Mouse (Mus musculus): Measurements from ENCODE around the gene Smyd1.

Smyd1 gene

DNA sequence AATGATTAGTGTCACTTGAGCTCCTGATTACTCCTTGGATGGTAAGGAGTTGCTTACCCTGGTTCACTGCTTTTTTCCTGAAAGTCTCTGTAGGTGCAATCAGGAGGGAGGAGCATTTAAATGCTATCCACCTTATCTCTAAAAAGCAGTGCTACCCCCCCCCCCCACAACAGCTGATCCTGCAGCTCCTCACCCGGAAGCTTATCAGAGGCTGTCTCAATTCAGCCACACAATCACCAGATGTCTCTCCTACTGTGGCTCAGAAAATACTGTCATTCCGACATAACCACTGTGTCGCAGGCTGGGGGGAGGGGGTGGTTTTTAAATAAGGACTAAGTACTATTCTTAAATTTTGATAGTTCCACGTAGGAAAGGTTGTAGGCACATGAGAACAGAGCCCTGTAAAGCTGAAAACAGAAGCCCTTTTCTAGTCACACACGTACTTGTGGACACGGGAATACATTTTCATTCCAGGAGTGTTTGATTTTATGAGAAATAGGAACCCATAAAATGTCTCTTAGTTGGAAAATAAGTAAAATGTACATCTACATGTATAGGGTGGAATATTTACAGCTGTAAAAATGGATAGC lies 61.9 kb downstream of the Smyd1 start:
- no peak for DNase-seq (ENCODE audit: low spot score in 2 of 2)

DNA sequence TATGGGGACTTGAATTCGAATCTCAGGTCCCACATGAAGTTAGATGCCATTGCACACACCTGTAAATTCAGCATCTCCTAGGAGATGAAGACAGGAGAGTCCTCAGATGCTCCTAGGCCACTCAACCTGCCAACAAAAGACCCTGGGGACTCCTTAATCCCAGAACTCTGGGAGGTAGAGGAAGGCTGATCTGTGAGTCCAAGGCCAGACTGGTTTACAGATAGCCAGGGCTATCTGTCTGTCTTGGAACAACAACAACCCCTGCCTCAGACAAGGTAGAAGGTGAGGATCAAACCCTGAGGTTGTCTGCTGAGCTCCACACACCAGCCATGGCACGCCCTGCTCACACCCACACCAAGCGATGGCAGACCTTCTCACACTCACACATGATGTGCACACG lies 62.9 kb downstream of the Smyd1 start:
- no peak for DNase-seq (ENCODE audit: low spot score in 2 of 2)

DNA sequence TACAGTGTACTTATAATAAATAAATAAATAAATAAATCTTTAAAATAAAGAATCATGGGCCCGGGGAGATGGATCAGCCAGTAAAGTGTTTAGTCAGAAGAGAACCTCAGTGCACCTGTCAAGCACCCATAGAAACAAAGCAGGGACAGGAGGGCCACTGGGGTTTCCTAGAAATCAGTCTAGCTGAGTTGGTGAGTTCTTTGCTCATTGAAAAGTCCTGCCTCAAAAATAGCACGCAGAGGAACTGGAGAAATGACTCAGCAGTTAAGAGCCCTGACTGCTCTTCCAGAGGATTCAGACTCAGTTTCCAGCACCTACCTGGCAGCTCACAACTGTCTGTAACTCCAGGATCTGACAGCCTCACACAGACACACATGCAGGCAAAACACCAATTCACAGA lies 63.5 kb downstream of the Smyd1 start:
- no peak for DNase-seq (ENCODE audit: low spot score in 2 of 2)

DNA sequence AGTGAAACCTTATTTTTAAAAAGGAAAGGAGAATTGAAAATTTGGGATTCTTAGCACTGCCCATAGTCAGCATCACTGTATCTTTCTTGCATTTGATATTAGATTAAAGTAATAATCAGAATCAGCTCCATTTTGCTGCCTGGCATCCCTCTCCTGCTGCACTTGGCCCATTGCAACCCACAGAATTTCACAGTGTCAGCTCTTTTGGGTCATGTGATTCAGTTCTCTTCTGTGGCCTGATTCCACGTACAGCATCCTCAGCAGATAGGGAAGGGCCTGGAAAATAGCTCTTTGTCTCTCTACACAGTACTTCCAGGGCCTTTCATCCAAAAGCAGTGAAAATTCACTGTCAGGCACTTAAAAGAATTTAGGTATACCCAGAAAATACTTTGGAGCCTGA lies 64.7 kb downstream of the Smyd1 start:
- DNase-seq (ENCODE audit: low spot score in 2 of 2) = no peak

DNA sequence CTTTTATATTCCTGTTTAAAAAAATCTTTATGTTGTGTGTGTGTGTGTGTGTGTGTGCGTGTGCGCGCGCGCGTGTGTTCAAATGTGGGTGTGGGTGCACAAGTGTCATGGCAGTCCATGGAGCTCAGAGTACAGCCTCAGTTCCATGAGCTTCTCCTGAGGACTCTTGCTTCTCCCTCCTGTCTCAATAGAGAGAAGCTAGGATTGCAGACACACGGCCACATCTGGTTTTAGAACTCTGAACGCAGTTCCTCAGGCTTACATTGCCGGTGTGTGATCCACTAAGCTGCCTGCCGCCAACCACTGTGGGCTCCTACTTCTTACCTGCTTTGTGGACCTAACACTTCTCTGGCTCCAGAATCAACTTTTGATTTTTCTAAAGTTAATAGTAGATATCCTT lies 65.9 kb downstream of the Smyd1 start:
- DNase-seq (ENCODE audit: low spot score in 2 of 2) = no peak

DNA sequence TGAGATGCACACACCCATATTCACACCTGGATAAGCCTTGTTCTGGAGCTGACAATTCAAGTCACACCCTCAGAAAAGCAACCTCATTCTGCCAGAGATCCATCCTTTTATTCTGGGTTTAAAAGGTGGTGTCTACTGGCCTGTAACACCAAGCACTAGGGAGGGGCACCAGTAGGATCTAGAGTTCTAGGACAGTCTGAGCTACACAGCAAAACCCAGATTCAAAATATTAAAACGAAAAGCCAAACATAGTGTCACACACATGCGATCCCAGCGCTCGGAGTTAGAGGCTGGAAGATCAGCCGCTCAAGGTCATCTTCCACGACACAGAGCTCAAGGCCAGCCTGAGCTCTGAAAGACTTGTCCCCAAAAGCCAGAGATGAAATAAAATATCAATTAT lies 67.6 kb downstream of the Smyd1 start:
- no peak for DNase-seq (ENCODE audit: low spot score in 2 of 2)

DNA sequence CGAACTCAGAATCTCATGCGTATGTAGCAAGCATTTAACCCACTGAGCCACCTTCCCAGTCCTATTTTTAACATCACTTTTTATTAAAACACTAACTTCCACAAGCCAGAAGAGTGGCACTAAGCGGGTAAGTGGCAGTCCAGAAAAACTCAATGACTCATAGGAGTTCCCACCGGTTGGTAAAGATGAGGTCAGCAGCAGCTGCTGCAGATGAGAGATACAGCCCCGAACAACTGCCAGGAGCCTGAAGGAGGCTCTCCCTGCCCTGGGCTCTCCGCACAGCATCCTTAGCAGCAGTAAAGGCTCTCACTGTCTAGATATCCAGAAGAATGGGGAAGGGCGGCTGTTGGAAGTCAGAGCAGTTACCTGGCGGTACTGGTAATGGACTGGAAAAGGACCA lies 71.1 kb downstream of the Smyd1 start:
- DNase-seq (ENCODE audit: low spot score in 2 of 2) = no peak

DNA sequence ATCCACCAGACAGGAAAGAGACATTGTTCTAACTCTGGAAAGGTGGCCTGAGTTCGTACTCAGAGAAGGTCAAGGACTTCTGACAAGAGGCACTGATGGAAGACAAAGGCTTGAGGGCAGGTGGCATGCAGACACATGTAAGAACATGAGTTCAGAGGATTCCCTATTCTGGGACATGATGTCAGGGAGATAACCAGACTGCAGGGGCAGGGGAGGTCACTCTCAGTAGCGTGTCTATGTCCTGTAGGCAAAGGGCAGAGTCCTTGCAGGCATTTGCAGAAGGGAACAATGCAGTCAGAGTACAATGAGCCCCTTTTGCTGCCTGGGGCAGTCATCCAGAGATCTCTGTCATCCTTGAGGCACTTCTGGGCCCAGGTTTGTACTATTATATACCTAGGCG lies 72.4 kb downstream of the Smyd1 start:
- no peak for DNase-seq (ENCODE audit: low spot score in 2 of 2)

DNA sequence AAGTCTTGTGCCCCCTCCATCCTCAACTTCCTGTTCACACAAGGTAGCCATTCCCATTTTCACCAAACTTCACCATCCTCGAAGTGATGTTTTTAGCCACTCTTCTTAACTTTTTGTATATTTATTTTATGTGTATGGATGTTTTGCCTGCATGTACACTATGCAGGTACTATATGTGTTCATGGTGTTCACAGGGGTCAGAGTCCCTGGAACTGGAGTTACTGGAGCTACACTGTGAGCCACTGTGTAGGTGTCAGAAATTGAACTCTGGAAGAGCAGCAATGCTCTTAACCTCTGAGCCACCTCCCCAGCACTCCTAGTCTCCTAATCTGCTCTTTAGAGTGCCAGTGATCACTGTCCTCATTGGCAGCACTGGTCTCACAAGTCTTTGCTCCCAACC lies 73.6 kb downstream of the Smyd1 start:
- DNase-seq (ENCODE audit: low spot score in 2 of 2) = no peak

DNA sequence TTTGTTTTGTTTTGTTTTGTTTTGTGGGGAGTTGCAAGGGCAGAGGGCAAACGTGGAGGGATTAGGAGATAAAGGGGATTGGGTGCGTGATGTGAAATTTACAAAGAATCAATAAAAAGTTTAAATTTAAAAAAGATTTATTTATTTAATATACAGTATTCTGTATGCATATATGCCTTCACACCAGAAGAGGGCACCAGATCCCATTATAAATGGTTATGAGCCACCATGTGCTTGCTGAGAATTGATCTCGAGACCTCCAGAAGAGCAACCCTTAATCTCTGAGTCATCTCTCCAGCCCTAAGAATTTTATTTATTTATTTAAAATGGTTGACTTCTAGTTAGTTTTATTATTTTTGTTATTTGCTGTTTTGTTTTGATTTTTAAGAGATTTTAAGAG lies 78.8 kb downstream of the Smyd1 start:
- no peak for DNase-seq (ENCODE audit: low spot score in 2 of 2)

DNA sequence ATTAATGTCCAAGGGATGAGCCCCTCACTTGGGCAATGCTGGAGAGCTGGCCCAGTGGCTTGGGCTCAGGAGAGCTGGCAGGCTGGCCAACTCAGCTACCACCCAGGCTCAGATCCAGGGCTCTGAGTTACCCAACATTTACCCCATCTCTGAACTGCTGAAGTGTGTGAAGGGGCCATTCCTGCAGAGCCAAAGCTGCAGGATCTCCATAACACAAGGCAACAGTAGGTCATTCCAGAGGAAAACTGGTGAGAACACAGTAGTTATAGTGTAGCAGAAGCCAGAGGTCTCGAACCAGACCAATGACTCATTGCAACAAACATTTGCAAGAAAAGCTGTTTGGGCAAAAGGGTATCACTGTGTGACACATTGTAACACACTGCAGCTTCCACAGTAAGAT lies 79.2 kb downstream of the Smyd1 start:
- no peak for DNase-seq (ENCODE audit: low spot score in 2 of 2)

DNA sequence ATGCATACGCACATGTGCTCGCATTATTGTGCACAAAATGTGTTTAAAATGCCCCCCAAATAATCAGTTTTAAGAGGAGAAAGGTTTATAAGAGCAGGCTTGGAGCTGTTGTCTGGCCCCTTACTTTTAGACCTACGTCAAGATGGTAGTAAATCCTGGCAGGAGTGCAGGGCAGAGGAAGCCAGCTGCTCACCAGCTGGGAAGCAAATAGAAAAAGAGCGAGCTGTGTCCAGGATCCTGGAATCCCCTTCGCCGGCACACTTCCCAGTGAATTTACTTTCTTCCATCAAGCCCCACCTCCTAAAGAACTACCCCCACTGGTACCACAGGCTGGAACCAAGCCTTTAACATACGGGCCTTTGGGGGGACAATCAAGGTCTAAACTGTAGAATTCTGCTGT lies 81.2 kb downstream of the Smyd1 start:
- no peak for DNase-seq (ENCODE audit: low spot score in 2 of 2)

DNA sequence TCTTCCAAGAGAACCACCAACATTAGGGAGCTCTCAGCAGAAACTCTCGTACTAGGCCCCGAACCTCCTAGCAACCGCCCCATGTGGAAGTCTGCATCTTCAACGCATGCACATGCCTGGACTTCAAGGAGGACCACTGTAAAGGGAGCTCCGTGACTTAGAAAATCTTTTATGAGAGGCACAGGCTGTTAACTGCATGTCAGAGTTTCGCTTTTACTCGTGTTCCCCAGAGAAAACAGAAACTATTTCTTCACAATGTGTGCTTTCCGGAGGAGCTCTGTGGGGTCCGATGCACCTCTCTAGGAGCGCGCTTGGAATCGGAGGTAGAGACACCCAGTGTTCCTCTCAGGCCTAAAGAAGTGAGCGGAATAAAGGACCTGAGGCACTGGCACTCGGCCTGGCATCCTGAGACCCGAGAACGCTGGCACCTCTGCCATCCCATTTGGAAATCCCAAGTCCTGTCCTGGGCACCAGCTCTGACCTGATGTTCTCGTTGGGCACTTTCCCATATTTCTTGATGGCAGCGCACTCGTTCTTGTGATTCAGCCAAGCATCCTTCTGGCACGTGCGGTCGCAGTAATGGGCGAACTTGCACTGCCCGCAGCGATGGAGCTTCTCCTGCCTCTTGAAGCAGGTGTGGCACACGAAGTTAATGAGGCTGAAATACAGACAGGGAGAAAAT lies 82.8 kb downstream of the Smyd1 start:
- DNase-seq (ENCODE audit: low spot score in 2 of 2) = no peak

DNA sequence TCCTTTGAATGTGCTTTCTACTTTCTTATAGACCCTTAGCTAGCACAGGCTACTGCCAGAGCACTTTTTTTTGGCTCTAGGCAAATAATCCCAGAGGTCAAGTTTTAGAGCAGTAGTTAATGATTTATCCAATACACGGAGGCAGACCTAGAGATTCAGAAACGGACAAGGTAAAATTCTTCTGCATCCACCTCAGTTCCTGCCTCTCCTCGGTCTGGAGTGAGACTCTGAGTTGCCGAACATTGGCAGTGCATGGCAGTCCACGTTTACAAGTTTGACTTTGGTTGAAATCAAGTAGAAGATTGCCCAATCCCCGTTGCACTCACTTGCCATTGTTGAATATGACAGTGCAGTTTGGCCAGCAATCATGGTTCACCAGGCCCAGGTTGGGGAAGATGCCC lies 85.0 kb downstream of the Smyd1 start:
- DNase-seq (ENCODE audit: low spot score in 2 of 2) = no peak

DNA sequence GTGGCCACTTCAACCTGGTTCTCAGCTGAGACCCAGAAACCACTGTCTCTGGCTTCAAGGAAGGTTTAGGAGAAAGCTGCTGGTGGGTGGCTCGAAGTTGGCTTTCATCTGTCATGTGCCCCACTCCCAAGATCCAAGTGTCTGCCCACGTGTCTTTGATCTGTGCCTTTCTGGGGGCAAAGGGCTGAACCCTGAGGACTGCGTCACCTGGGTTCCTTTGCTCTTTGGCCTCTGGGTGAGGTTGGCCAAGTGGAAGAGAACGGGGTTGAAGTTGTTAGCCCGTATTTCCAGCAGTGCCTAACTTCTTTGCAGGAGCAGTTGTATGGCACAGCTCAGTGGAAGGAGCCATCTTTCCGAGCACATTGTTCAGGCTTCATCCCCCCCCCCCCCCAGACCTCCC lies 85.5 kb downstream of the Smyd1 start:
- DNase-seq (ENCODE audit: low spot score in 2 of 2) = no peak

DNA sequence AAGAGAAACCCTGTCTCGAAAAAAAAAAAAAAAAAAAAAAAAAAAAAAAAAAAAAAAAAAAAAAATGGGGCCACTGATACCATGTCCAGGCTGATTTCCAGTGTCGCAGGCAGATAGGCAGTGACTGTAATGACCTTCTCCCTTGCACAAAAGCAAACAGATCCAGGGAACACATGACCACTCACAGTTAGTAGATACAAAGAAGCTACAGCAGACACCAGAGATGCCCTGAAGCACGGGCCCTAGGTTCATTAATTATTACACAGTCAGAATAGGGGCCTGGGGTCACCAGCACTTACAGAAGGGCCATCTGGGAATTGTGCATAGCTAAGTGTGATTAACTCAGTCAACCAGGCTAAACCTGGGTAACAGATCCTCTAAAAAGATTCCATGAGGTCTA lies 86.1 kb downstream of the Smyd1 start:
- DNase-seq (ENCODE audit: low spot score in 2 of 2) = no peak

DNA sequence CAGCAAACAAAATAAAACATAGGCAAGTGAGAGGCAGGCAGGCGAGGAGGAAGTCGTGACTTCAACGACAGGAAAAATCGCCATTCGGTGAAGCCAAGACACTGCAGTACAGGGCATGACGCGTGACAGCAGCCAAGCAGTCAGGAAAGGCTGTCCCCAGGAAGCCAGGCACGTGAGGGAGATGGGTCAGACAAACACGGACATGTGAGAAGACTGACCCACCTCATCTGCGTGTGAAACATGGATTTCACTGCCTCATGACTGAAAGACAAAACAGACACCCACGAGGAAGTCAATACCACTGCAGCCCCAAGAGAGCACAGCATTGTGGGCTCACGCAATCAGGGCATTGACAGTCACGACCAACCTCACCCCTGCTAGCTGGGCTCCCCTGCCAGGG lies 86.9 kb downstream of the Smyd1 start:
- DNase-seq (ENCODE audit: low spot score in 2 of 2) = no peak

DNA sequence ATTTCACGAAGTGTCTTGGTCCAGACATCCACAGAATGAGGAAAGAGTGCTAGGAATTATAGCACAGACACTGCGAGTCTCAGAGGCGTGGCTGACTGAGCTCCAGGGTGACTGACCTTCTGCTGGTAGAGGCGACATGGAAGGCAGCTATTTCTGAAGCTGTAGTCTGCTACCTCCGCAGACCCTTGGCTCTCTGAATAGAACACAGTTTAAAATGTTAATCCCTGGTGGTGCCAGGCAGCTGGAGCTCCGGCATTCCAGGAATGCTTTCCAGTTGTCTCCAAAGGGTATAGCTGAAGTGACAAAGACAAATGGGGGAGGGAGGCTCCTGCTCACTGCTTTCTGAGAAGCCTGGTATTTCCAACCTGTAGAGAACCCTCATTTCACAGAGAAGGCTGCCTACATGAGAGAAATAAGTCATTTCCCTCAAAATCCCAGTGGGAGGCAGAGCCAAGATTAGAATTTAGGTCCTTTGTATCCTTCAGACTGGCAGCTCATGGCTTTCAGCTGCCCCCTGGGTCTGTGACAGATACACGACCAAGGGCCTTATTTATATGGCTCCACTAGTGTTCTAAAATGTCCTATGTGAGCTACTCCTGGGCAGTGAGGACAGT lies 94.8 kb downstream of the Smyd1 start:
- DNase-seq (ENCODE audit: low spot score in 2 of 2) = no peak

DNA sequence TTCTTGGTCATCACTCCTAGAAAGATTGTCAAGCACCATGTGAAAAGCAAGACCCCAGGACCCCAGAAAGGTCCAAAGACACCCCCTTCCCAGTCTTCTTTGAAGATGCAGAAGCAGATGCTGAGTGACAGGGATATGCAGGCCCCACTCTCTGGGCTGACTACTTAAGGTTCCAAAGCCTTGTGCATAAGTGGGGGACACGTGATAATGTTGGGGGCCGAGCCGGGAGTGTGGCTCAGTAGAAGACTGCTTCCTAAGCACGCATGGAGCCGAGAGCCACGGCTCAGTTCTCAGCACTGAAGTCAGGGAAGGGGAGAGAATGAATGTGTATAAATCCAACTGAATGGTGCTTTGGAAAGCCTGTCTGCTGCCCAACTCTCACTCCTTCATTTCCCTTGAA lies 95.5 kb downstream of the Smyd1 start:
- DNase-seq (ENCODE audit: low spot score in 2 of 2) = no peak

DNA sequence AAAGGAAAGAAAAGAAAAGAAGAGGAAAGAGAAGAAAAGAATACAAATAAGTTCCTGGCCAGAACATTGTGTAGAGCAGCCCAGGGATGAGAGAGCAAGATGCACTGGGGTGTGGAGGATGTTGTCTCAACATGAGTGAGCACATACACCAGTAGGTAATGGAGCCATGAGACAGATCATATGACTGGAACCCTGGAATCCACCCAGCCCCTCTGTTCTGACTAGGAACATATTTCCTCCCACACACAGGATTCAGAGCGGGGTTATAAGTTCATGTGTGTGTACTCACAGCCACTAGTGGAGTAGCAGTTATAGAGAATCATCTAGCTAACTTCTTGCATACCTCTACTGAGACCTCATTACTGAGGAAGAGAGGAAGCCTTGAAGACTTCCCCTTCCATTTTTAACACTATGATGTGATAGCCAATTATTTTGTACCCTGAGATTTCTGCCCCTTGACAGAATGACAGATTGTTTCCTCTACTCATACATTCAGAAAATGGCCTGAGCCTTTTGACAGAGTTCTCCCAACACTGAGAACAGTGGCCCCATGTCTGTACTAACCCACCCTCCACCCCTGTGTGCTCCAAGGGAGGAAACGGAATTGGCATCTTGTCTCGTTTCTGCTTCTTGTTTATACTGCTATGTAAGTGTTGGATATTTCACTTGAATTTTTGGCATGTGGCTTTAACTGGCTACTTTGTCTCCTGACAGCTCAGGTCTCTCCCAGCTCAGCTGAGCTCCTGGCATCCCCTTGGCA lies 97.7 kb downstream of the Smyd1 start:
- DNase-seq (ENCODE audit: low spot score in 2 of 2) = no peak

DNA sequence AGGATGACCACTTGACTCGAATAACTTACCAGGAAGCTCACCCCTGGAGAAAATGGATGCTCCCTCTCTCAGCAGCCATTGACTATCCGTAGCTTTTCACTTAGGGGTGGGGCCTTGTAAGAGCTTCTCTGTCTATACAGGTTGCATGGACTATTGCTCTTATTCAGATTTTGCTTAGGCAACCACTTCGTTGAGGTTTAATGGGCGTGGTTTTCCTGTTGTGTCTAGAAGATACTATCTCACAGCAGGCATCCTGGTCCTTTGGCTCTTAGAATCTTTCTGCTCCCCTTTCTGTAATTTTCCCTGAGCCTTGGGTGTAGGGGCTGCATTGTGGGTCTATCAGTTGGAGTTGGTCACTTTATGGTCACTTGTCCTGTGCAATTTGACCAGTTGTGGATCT lies 100.5 kb downstream of the Smyd1 start:
- DNase-seq (ENCODE audit: low spot score in 2 of 2) = no peak

DNA sequence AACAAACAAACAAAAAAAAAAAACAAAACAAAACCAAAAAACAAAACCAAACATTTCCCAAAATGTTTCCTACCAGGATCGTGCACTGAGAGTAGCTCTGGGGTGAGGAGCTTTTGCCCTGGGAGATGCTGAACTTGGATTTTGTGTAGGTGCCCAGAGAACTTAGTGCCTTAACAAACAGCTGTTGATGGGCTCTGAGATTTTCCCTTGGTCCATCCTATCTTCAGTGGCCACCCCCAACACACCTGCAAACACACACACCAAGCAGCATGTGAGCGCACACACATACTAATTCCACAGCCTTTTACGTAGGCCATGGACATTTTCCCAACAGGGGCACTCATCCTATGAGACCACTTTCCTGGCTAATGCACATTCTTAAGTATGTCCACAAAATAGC lies 109.6 kb downstream of the Smyd1 start:
- DNase-seq (ENCODE audit: low spot score in 2 of 2) = no peak

DNA sequence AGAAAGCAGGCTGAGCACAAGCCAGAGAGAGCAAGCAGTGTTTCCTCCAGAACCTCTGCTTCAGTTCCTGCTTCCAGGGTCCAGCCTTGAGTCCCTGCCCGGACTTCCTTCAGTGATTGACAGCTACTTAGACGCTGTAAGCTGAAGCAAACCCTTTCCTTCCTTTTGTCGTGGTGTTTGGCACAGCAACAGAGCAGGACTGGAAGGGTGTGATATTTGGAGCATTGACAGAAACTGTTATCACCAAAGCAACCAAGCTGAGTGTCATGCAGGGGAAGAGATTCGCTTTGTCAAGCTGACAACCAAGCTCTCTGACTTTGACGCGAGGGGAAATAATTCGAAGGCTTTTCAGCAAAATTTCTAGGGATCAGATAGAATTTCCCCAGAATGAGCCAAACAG lies 110.1 kb downstream of the Smyd1 start:
- DNase-seq (ENCODE audit: low spot score in 2 of 2) = no peak
